Mouse (Mus musculus) yolk sac, embryonic 10.5 days (tissue): ENCODE results near the gene Ccdc124.
"Not testable (repeated sequence)": the region's sequence is repeated elsewhere in the genome, so short reads cannot be mapped to it uniquely, and the experiment has no call there.

ENCODE experiments used
- DNase-seq: peaks from one replicate; pipeline ENCODE4 v3.0.0-alpha.2; 2017; ENCODE audit warnings: low spot score

The Ccdc124 gene

DNA sequence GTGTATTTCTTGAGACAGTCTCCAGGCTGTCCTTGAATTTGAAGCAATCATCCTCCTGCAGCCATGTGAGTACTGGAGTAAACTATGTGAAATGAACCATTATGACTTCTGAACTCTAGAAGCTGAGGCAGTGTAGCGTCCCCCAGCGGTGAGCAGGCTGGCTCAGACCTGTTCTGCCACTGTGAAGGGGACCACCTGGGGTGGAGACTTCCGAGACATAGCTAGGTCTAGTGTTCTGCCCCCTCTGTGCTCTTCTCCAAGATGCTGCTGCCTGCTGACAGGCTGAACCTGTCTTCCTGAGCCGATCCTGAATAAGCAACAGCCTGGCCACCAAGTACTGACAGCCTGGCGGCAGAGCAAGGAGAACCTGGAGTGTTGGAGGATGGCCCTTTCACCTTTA, 28.6 kb downstream of the Ccdc124 start:
- DNase-seq: no peak

DNA sequence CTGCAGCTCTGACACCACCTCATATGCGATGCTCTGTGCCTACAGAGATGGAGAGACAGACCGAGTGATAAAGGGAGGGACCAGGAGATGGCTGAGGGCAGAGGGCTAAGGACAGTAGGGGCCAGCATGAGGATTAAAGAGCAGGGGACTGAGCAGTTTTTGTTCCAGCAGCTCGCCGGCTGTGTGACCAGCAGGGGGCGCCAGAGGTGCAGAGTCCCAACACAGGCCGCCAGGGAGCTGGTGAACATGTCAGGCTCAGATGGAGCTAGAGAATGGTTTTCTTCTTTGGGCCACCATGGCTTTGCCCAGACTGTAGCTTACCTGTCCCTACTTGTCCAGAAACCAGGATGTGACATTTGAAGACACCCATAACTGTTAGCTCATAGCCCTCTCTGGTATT, 29.2 kb downstream of the Ccdc124 start:
- peak; percentile 80 for DNase-seq

DNA sequence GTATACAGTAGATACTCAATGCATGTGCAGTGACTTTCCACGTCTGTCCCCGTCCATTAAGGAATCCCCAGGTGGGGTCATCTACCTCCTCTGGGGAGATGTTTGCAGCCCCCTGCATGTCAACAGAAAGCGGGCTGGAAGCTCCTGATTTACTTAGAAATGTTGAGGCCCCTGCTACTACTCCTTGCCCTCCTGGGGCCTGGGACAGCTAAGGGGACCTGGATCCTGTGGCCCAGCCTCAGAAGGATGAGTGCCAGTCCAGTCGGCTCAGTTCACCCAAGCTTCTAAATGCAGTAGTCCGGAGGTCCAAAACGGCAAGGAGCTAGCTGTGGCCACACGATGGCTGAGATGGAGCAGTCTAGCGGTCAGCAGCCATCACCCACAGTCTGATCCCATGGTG, 29.8 kb downstream of the Ccdc124 start:
- no peak for DNase-seq

DNA sequence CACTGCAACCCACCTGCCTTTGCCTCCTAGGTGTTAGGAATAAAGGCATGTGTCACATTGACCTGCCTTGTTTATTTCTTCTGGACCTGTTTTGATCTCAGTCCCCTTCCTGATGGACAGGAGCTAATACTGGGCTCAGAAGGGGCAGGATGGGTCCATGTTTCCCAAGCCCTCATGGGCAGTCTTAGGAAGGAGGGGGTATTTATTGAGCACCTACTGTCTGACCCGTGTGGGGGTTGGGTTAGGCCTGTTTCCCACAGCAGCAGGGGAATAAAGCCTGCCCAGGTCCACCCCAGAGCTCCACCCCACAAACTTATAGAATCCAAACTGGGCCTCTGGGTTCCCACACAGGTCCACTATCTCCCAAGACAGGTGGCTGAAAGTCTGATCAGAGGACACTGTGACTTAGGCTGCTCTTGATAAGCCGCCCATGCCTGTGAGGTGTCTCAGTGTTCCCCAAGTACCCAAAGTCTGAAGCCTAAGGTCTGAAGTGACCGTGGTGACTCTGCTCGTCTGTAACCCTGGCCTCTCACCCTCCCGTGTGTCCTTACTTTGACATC, 30.4 kb downstream of the Ccdc124 start:
- DNase-seq: no peak

DNA sequence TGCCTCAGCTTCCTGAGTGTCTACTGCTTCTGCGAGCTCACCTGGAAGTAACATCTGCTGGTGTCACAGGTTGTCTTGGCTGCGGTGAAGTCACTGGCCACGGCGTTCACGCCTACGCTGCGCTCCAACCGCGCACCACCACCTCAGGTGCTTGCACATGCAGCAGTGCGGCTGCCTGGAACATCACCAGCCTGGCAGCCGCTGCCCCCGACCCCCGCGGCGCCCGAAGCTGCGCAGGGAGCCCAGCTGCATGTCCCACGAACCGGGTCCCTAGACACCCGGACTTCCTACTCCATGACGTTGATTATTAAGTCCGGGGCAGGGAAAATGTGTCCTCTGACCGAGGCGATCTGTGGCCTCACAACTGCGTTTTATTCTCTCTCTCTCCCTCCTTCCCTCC, 31.3 kb downstream of the Ccdc124 start:
- DNase-seq: no peak

DNA sequence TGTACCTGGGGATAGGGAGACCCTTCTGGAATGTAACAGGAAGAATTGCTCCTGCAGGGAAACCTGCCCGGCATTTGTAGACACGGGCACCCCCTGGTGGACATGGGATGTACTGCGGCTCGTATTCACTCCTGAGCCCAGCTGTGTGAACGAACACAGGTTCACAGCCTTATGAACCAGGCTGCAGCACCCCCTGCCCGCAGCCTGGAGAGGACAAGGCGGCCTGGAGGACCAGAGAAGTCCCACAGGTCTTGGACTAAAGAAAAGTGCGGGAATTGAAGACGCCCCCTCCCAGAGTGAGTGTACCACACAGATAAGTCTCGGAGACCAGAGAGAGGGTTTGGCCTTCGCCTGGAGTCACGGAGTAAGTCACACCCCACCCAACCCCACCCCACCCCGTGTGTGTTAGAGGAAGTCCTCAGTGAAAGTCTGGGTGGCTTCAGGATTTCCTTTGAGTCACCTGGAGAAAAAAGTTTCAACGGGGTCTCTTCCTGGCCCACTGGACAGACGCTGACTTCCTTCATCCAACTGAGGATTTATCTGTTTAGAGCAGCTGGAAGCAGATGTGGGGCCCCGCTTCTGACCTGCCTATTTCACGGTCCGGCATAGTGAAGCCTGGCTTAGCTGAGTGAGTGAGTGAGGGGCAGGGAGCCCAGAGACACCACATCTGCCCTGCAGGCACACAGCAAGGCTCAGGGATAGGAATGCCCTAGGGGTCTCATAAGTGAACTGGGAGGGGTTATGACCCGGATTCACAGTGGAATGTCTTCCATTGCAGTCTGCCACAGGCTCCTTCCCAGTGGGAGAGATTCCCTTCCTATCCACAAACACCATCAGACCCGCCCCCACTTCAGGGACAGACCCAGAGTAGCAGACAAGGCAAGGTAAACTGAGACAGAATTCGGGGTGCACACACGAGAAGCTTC, 32.3 kb downstream of the Ccdc124 start:
- DNase-seq: peak; percentile 86

DNA sequence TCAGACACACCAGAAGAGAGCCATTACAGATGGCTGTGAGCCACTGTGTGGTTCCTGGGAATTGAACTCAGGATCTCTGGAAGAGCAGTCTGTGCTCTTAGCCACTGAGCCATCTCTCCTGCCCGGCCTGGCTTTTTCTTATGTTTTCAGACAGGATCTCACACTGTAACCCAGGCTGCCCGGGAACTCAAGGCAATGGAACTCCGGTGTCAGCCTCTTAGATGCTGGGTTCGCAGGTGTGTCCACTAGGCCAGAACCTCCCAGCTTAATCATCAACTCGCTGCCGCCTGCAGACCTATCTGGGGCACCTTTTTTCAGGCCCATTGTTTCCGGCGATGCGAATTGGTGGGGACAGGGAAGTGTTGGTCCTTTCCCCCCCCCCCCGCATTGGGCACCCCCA, 33.1 kb downstream of the Ccdc124 start:
- DNase-seq: no peak

DNA sequence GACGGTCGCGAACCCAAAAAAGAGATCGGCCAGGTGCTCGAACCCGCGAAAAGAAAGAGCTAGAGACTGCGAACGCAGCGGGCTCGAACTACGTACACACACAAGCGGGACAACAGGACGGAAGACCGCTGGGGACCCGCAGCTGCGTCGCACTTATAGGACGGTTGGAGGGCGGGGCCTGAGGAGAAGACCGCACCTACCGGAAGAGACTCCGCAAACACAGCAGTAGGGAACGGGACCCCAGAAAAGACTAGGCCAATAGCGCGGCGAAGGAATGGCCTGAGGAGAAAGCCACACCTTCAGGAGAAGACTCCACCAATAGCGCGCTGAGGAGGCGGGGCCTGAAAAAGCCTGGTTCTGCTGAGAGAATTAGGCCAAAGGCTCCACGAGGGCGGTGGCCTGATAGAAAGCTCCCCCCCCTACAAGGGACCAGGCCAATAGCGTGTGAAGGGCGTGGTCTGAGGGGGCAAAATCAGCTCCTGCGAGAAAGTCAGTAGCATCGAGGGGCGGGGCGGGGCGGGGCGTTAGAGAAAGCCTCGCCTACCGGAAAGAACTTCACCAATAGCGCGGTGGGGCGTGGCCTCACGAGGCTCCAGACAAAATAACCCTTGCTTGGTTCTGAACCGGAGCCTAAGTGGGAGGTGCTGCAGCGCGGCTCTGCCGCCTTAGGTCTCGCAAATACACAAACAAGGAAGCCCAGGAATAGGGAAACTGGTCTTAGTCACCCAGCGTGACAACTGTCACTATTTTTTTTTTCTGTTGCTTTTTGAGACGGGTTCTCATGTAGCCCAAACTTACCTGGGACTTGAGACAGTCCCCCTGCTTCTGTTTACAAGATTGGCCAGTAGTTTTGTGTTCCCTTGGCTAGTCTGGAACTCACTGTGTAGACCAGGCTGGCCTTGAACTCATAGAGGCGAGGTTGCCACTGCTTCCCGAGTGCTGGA, 34.1 kb downstream of the Ccdc124 start, which contains the start of gene Arrdc2:
TSS of gene Arrdc2 (minus strand) at position 313 of the 944 bp plus-strand sequence.
- peak; percentile 100 for DNase-seq

DNA sequence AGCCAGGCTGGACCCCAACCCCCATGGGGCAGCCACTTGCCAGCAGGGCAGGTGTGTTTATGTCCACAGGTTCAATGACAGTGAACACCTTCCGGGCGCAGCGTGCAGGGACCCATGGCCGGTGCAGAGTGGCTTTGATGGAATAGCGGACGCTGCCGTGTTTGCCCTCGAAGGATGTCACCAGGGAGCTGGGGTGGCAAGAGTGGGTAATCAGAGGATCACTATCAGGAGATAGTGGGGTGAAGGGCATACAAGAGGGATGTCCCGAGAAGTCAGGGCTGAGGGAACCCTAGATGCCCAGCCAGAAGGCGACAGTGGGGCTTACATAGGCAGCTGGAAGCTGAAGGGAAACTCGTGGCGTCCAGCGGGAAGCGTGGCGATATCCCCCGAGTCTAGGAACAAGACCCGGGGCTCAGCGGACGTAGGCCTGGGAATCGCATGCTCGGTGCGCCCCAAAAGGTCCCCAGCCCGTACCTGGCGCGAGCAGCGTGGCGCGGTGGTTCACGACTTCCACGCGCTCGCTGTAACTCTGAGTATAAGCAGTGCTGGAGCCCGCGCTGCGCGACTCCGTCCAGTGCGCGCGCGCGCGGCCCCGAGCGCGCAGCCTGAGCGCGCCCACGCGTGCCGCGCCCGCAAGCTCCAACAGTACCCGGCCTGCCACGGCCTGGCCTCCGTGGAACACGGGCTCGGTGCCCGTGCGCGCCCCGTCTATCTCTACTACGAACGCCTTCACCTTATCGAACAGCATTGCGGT, 34.9 kb downstream of the Ccdc124 start:
- no peak for DNase-seq

DNA sequence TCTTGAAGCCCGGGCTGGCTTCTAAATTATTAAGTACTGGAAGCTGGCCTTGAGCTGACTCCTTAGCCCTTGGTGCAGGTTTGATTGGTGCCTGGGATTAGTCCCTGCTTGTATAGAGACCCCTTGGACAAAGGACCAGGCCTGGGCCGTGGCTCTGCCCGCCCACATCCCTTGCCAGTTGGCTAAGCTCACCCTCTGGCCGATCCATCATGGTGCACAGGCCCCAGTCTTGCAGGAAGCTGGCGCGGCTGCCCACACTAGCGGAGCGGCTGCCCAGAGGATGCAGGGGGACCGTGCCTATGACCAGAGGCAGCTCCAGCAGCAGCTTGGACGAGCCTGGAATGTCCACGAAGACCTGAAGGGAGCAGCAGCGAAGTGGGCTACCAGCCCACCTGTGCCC, 37.1 kb downstream of the Ccdc124 start:
- no peak for DNase-seq

DNA sequence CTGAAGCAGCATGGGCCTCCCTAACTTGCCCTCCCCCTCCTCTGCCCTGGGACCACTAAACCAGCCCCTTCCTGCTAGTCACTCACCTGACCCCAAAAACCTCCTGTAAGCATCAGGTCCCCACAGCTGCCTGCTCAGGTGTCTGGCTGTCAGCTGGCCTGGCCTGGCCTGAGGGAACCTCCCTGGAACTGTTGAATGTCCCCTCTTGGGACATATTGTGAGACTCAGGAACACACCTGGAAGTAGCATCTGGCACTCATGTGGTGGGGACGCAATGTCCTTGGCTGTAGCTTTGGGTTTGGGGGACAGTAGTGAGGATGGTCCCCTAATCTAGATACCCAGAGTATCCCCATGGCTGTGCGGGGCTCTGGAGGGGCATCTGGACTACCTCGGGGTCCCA, 39.7 kb downstream of the Ccdc124 start:
- no peak for DNase-seq

DNA sequence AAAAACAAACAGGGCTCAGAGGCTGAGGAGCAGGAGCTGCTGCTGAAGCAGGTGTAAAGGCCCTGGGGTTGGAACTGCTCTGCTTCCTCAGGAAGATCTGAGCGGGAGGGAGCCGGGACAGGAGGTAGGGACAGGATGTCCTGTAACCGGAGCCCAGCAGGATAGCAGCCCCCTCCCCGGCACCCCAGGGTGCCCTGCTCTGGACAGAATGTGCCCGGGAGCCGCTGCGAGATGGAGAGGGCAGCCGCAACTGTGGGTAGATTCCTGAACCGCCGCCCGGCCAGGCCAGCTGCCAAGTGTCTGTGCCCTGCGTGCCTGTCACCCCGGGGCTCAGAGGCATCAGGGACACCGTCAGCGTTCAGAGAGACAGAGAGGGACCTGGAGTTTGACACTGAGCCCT, 40.2 kb downstream of the Ccdc124 start:
- no peak for DNase-seq

DNA sequence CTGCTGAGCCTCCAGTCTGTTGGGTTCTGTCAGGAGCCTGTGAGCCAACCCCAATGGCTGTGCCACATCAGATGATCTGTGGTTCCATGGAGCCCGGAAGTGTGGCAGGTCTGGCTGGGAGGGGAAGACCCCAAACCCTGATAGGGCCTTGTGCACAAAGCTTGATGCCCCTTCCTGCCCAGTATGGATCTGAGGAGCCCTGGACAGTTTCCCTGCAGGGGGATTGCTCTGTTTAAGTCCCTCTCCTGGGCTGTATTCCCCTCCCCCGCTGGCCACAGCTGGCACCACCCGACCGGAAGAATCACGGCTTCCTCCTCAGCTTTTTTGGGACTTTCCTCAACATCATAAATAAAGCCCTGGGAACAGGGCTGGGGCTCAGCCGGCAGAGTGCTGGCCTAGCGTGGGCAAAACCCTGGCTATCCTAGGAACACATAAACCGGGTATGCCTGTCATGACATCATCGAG, 40.7 kb downstream of the Ccdc124 start:
- DNase-seq: no peak

DNA sequence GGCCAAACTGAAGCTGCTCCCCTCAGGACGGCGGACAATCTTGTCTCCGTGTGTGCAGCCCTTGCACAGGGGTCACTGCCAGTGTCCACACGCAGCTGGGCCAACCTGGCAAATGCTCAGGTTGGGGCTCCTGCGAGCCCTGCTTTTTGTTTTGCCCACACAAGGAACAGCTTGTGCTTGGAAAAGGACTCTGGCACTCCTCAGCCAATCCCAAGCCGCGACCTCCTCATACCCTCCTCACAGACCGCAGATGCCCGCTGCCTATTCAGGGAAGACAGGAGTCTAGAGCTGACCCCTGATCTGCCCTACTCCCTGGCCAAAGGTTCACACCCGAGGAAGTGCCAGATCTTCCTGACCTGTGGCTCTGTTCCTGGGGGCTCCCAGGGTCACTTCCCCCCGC, 41.4 kb downstream of the Ccdc124 start:
- no peak for DNase-seq

DNA sequence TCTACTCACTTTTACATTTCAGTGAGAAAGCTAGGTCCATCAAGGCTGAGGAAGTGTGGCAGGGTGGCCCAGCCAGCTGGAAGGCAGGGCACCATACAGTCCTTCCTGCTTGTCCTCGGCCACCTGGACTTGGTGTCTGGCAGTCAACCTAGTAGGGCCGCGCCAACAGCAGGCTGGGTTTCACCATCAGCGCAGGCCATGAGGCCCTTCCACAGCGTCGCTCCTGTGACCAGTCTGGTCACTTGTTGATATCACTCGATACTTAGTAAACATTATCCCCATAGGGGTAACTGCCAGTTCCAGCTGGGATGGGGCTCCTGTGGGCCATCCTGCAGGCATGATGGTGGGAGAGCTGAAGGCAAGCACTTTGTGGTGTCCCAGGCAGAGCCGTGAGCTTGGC, 42.2 kb downstream of the Ccdc124 start:
- no peak for DNase-seq

DNA sequence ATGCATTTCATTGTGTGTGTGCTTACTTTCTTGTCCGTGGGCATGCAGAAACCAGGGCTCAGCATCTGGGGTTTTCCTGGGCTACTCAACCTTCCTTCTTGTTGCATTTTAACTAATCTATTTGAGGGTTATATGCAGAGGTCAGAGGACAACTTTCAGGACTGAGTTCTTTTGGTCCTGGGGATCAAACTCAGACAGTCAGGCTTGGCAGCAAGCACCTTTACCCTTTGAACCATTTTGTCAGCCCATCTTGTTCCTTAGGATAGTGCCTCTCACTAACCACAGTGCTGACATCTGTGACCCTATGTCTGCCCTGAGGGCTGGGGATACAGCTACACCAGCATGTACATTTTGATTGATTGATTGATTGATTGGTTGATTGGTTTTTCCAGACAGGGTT, 45.9 kb downstream of the Ccdc124 start:
- DNase-seq: no peak

DNA sequence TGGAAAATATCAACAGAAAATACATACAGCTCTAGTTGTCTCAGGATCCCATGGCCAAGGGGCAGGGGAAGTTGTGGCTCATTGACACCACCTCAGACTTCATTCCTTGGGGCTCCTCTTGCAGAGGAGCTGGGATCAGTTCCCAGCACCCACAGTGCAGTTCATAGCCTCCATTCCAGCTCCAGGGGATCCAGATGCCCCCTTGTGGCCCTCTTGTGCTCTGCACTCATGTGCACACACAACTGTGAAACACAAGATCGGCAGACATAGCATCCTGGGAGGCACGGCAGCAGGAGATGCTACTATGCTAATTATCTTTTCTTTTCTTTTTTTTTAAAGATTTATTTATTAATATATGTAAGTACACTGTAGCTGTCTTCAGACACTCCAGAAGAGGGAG, 46.7 kb downstream of the Ccdc124 start:
- DNase-seq: no peak

DNA sequence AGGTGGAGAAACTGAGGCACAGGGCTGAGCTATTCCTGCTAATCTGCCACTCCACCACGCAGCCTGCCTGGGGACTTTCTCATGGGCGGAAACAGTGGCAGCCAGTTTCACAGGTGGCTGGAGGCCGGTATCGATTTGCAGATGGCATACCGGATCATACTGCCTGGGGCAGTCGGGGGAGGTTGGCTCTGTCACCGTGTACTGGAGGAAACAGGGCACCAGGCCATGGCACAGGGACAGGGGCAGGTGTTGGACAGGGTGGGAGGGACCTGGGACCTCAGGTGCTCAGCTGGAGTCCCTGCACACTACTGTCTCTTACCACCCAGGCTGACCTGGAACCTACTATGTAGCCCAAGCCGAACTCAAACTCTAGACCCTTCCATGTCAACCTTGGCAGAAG, 47.9 kb downstream of the Ccdc124 start:
- DNase-seq: no peak

DNA sequence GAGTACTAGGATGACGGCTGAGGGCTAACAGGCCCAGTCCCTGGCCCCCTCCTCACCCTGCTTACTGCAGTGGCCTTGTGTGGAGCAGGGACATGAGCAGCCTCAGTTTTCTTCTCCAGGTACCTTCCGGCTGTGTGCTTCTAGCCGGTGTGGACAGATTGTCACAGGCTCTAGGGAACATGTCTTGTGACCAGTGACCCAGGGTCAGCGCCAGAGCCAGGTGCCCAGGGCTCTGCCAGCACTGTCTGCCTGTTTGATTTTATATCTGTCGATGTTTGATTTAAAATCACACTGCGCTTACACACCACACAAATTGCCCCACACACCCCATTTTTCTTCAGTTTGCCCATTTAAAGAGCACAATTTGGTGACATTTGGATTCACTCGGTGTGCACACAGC, 49.9 kb downstream of the Ccdc124 start:
- DNase-seq: no peak

DNA sequence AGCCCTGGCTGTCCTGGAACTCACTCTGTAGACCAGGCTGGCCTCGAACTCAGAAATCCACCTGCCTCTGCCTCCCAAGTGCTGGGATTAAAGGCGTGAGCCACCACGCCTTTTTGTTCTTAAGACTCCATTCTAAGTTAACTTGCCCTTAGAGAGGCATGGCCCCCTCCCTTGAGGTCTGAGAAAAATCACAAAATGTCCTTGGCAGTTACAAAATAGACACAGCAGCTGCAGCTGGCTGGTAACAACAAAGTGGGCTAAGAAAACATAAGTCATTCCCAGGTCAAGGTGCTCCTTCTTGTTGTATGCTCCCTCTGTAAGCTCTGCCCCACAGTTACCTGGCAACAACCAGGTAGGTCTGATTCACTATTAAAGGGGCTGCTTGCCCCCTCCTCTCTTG, 51.1 kb downstream of the Ccdc124 start:
- not testable (repeated sequence) for DNase-seq

DNA sequence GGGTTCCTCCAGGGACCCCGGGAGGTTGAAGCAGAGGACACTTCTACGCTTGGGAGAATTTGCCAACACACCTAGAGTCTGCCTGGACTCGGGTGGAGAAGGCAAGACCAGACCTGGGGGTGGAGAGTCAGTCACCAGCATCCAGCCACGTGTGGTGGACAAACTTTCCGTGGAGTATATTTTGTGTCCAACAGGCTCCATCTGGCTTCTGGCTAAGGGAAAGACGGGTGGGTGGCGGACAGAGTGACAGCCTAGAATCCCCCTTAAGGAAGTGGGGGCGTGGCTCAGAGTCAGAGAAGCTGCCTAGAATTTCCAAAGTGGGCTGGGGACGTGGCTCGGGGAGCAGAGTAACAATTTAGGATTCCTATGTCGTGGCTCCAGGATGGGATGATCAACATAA, 51.7 kb downstream of the Ccdc124 start:
- DNase-seq: no peak
